Mouse (Mus musculus): Measurements from ENCODE around the gene Tufm. TPM values are rescaled to one million over a fixed set of nuclear protein-coding genes. Genes with fewer than 3 reads are reported as not detected.

The Tufm gene
- polyA plus RNA-seq, 1 experiment: 100 TPM

DNA sequence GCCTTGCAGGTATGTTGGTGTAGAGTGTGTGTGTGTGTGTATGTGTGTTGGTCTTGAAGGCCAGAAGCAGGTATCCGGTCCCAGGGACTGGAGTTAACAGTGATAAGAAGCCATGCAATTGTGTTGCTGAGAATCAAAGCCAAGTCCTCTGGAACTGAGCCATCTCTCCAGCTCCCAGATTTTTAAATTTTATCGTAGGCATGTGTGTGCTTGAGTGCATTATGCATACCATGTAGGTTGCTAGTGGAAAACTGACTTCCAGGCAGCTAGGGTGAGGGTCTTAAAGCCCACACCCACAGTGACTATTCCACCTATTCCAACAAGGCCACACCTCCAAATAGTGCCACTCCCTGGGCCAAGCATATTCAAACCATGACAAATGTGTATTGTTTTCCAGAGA, 17.8 kb downstream of the Tufm start:
- Histone ChIP-seq H3K27ac (ENCODE audit: insufficient read depth, low read length) (peak overlapping the region; percentile 41), H3K9me3 (replicated peaks; ENCODE audit: control insufficient read depth, insufficient read depth, low read length, poor library complexity, severe bottlenecking) (no peaks in the 10 kb centered on the region), H3K27me3 (ENCODE audit: control insufficient read depth, insufficient read depth, low read length, poor library complexity, severe bottlenecking) (no peaks in the 10 kb centered on the region), H3K4me3 (ENCODE audit: low read depth, low read length) (no peak overlapping the region), H3K4me1 (ENCODE audit: control insufficient read depth, insufficient read depth, low read length) (peaks cover 2% of the 10 kb centered on the region), H3K9ac (ENCODE audit: low read depth, poor library complexity, severe bottlenecking) (no peak overlapping the region), H3K36me3 (ENCODE audit: control insufficient read depth, insufficient read depth, low read length, poor library complexity, severe bottlenecking) (peaks cover 14% of the 10 kb centered on the region)
- TF ChIP-seq EP300 (IDR thresholded peaks at IDR 0.05; ENCODE audit: insufficient read depth, low read depth, low read length) (no peak), CTCF (IDR thresholded peaks at IDR 0.05; ENCODE audit: low read depth, low read length) (no peak), POLR2A (IDR thresholded peaks at IDR 0.05; ENCODE audit: insufficient read depth, low read length) (no peak)

DNA sequence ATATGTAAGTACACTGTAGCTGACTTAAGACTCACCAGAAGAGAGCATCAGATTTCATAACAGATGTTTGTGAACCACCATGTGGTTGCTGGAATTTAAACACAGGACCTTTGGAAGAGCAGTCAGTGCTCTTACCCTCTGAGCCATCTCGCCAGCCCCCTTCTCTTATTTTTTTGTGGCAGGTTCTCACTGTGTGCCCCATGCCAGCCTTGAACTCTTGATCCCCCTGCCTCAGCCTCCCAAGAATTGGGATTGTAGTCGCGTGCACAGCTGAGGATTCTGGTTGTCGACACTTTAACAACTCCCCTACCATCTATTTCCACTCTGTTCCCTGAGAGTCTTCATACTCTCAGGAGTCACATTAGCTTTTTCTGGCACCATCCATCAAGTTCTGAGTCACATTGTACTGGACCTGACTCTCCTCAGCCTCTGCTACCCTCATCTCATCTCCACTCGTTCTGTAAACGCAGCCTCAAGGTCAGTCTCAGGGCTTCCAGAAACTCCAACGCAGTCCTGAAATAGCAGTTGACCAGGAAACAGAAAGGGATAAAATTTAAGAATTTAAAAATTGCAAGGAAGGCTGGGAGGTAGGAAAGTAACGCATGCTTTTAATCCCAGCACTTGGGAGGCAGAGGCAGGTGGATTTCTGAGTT, 20.1 kb downstream of the Tufm start:
- TF ChIP-seq CTCF (IDR thresholded peaks at IDR 0.05; ENCODE audit: low read depth, low read length) (no peak), EP300 (IDR thresholded peaks at IDR 0.05; ENCODE audit: insufficient read depth, low read depth, low read length) (no peak), POLR2A (IDR thresholded peaks at IDR 0.05; ENCODE audit: insufficient read depth, low read length) (no peak)
- Histone ChIP-seq H3K36me3 (ENCODE audit: control insufficient read depth, insufficient read depth, low read length, poor library complexity, severe bottlenecking) (no peaks in the 10 kb centered on the region), H3K27me3 (ENCODE audit: control insufficient read depth, insufficient read depth, low read length, poor library complexity, severe bottlenecking) (no peaks in the 10 kb centered on the region), H3K4me1 (ENCODE audit: control insufficient read depth, insufficient read depth, low read length) (no peaks in the 10 kb centered on the region), H3K27ac (ENCODE audit: insufficient read depth, low read length) (no peak overlapping the region), H3K9ac (ENCODE audit: low read depth, poor library complexity, severe bottlenecking) (no peak overlapping the region), H3K9me3 (replicated peaks; ENCODE audit: control insufficient read depth, insufficient read depth, low read length, poor library complexity, severe bottlenecking) (no peaks in the 10 kb centered on the region), H3K4me3 (ENCODE audit: low read depth, low read length) (no peak overlapping the region)

DNA sequence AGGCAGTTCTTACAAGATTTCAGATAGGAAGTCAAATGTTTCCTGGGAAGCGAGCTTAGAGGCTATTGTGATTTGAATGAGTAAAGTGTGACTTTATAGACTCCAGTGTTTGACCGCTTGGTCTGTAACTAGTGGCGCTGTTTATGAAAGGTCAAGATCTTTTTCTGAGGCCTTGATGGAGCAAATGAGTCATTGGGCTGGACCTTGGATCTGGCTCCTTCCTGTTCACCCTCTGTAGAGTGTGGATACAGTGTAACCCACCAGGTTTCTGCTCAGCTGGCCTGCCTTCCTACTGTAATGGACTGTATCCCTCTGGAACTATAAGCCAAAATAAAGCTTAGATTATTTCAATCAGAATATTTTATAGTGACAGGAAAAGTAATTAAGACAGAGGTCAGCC, 24.1 kb downstream of the Tufm start:
- Histone ChIP-seq H3K4me3 (ENCODE audit: low read depth, low read length) (no peak overlapping the region), H3K36me3 (ENCODE audit: control insufficient read depth, insufficient read depth, low read length, poor library complexity, severe bottlenecking) (no peaks in the 10 kb centered on the region), H3K27ac (ENCODE audit: insufficient read depth, low read length) (no peak overlapping the region), H3K9ac (ENCODE audit: low read depth, poor library complexity, severe bottlenecking) (no peak overlapping the region), H3K9me3 (replicated peaks; ENCODE audit: control insufficient read depth, insufficient read depth, low read length, poor library complexity, severe bottlenecking) (no peaks in the 10 kb centered on the region), H3K4me1 (ENCODE audit: control insufficient read depth, insufficient read depth, low read length) (no peaks in the 10 kb centered on the region), H3K27me3 (ENCODE audit: control insufficient read depth, insufficient read depth, low read length, poor library complexity, severe bottlenecking) (no peaks in the 10 kb centered on the region)
- TF ChIP-seq EP300 (IDR thresholded peaks at IDR 0.05; ENCODE audit: insufficient read depth, low read depth, low read length) (no peak), POLR2A (IDR thresholded peaks at IDR 0.05; ENCODE audit: insufficient read depth, low read length) (no peak), CTCF (IDR thresholded peaks at IDR 0.05; ENCODE audit: low read depth, low read length) (no peak)

DNA sequence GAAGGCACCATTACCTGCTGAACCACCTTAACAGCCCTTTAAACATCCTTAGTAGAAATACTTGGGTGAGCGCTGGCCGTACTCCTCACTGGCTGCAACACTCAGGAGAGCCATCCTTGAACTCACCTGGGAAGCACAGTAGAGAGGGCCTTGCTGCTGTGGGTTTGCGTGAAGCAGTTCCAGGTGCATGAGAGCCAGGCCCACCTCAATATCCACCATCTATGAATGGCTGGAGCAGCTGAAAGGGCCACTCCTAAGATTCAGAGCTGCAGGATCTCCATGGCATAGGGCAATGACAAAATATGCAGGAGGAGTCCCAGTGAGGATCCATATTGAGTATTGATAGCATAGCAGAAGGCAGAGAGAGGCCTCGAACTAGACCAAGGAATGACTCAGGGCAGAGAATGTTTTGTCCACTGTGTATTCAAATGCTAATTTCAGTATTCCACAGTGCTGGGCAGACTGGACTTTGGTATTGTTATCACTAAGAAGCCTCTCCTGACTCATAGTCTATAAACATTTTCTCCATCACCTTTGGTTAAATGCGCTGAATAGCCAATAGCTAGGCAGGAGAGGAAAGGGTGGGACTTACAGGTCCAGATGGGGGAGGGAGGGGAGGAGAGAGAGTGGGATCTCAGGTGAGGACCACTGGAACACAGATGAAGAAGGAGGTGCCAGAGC, 31.2 kb downstream of the Tufm start:
- Histone ChIP-seq H3K9me3 (replicated peaks; ENCODE audit: control insufficient read depth, insufficient read depth, low read length, poor library complexity, severe bottlenecking) (no peaks in the 10 kb centered on the region), H3K36me3 (ENCODE audit: control insufficient read depth, insufficient read depth, low read length, poor library complexity, severe bottlenecking) (no peaks in the 10 kb centered on the region), H3K9ac (ENCODE audit: low read depth, poor library complexity, severe bottlenecking) (no peak overlapping the region), H3K4me1 (ENCODE audit: control insufficient read depth, insufficient read depth, low read length) (peaks cover 8% of the 10 kb centered on the region), H3K27ac (ENCODE audit: insufficient read depth, low read length) (no peak overlapping the region), H3K4me3 (ENCODE audit: low read depth, low read length) (no peak overlapping the region), H3K27me3 (ENCODE audit: control insufficient read depth, insufficient read depth, low read length, poor library complexity, severe bottlenecking) (no peaks in the 10 kb centered on the region)
- no peak for TF ChIP-seq CTCF (IDR thresholded peaks at IDR 0.05; ENCODE audit: low read depth, low read length)
- TF ChIP-seq POLR2A (IDR thresholded peaks at IDR 0.05; ENCODE audit: insufficient read depth, low read length): no peak
- TF ChIP-seq EP300 (IDR thresholded peaks at IDR 0.05; ENCODE audit: insufficient read depth, low read depth, low read length): no peak

- no peak for TF ChIP-seq CTCF (IDR thresholded peaks at IDR 0.05; ENCODE audit: low read depth, low read length)
- no peak overlapping the region for H3K4me3 ChIP-seq (ENCODE audit: low read depth, low read length)
- H3K36me3 ChIP-seq (ENCODE audit: control insufficient read depth, insufficient read depth, low read length, poor library complexity, severe bottlenecking): no peaks in the 10 kb centered on the region
- H3K27me3 ChIP-seq (ENCODE audit: control insufficient read depth, insufficient read depth, low read length, poor library complexity, severe bottlenecking): no peaks in the 10 kb centered on the region
- H3K4me1 ChIP-seq (ENCODE audit: control insufficient read depth, insufficient read depth, low read length): peaks cover 8% of the 10 kb centered on the region
- no peak overlapping the region for H3K27ac ChIP-seq (ENCODE audit: insufficient read depth, low read length)
- no peak overlapping the region for H3K9ac ChIP-seq (ENCODE audit: low read depth, poor library complexity, severe bottlenecking)
- H3K9me3 ChIP-seq (replicated peaks; ENCODE audit: control insufficient read depth, insufficient read depth, low read length, poor library complexity, severe bottlenecking): no peaks in the 10 kb centered on the region
Observed at GRCm38 (mm10) chr7:126519513-126519912, 32.4 kb downstream of the Tufm start.

- no peak overlapping the region for H3K4me3 ChIP-seq (ENCODE audit: low read depth, low read length)
- H3K4me1 ChIP-seq (ENCODE audit: control insufficient read depth, insufficient read depth, low read length): peaks cover 5% of the 10 kb centered on the region
- no peaks in the 10 kb centered on the region for H3K27me3 ChIP-seq (ENCODE audit: control insufficient read depth, insufficient read depth, low read length, poor library complexity, severe bottlenecking)
- H3K9ac ChIP-seq (ENCODE audit: low read depth, poor library complexity, severe bottlenecking): no peak overlapping the region
- no peaks in the 10 kb centered on the region for H3K36me3 ChIP-seq (ENCODE audit: control insufficient read depth, insufficient read depth, low read length, poor library complexity, severe bottlenecking)
- no peaks in the 10 kb centered on the region for H3K9me3 ChIP-seq (replicated peaks; ENCODE audit: control insufficient read depth, insufficient read depth, low read length, poor library complexity, severe bottlenecking)
- TF ChIP-seq POLR2A (IDR thresholded peaks at IDR 0.05; ENCODE audit: insufficient read depth, low read length) (no peak), CTCF (IDR thresholded peaks at IDR 0.05; ENCODE audit: low read depth, low read length) (no peak)
- no peak overlapping the region for H3K27ac ChIP-seq (ENCODE audit: insufficient read depth, low read length)
Observed at GRCm38 (mm10) chr7:126523316-126523715, 36.2 kb downstream of the Tufm start.
